Mouse (Mus musculus): Measurements from ENCODE around the gene C4b. TPM values are rescaled to one million over a fixed set of nuclear protein-coding genes. Genes with fewer than 3 reads are reported as not detected.
A peak's percentile ranks its signal among the peaks of the same experiment; 100 is the strongest.
"Not testable (repeated sequence)": the region's sequence is repeated elsewhere in the genome, so short reads cannot be mapped to it uniquely, and the experiment has no call there.

C4b gene
- polyA plus RNA-seq, 1 experiment from 2014 or later: 0.41 TPM

DNA sequence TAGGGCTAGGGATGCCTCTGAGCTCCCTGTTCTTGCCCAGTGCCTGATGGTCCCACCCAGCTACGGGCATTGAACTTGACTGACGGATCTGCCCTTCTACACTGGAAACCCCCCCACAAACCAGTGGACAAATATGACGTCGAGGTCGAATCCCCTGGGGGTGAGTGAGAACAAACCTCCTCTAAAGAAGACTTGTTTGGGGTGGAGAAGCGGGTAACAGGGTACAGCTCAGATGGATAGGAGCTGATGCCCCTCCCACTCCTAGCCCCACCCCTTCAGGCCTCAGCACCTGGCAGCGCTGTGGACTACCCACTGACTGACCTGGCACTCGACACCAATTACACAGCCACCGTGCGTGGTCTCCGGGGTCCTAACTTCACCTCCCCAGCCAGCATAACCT is 26.3 kb downstream of the C4b start:
- Histone ChIP-seq H3K9ac (ENCODE audit: low read depth, low read length) (no peak overlapping the region), H3K4me3 (replicated peaks; ENCODE audit: low read depth, low read length) (no peak overlapping the region), H3K4me1 (replicated peaks; ENCODE audit: insufficient read depth, low read length) (no peaks in the 10 kb centered on the region), H3K27ac (no peak overlapping the region), H3K36me3 (ENCODE audit: insufficient read depth, low read length) (no peaks in the 10 kb centered on the region), H3K4me2 (ENCODE audit: low read length) (no peak overlapping the region), H3K9me3 (replicated peaks; ENCODE audit: low read length) (no peaks in the 10 kb centered on the region), H3K27me3 (ENCODE audit: insufficient read depth, low read length) (no peaks in the 10 kb centered on the region)
- ATAC-seq (replicated peaks; ENCODE audit: low FRiP score, low read depth) (no peak), DNase-seq (ENCODE audit: low spot score) (no peak)
- 78% methylated on average over 11 of the region's 11 CpGs for WGBS
- no peak for TF ChIP-seq CTCF (IDR thresholded peaks at IDR 0.05; ENCODE audit: low read depth)

- WGBS: 86% methylated on average over 15 of the region's 15 CpGs
These were observed 27.4 kb downstream of the C4b start for GRCm38 (mm10) chr17:34716247-34716646.

DNA sequence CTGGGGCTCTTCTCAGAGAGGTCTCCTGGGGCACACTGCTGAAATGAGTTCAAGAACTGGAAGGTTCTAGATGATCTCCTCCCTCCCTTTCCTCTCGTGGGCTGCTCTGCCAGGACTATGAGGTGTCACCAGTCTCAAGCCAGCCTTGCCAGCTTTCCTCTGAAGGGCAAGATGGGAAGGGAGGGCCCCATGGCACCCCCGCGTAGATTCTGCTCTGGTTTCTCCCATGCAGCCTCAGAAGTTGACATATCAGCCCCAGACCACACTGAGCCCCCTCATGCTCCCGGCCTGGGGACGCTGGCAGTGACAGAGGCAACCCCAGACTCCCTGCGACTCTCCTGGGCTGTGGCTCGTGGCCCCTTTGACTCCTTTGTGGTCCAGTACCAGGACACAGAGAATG is 28.2 kb downstream of the C4b start:
- H3K36me3 ChIP-seq (ENCODE audit: insufficient read depth, low read length); H3K27me3 ChIP-seq (ENCODE audit: insufficient read depth, low read length); H3K4me3 ChIP-seq (replicated peaks; ENCODE audit: low read depth, low read length); ATAC-seq (replicated peaks; ENCODE audit: low FRiP score, low read depth); H3K9ac ChIP-seq (ENCODE audit: low read depth, low read length); DNase-seq (ENCODE audit: low spot score); H3K9me3 ChIP-seq (replicated peaks; ENCODE audit: low read length); H3K4me1 ChIP-seq (replicated peaks; ENCODE audit: insufficient read depth, low read length); H3K4me2 ChIP-seq (ENCODE audit: low read length); H3K27ac ChIP-seq: not testable (repeated sequence)
- WGBS: 88% methylated on average over 6 of the region's 7 CpGs

More at GRCm38 (mm10) chr17:34716247-34716646, 27.4 kb downstream of the C4b start:
- no peak overlapping the region for H3K27ac ChIP-seq
- no peaks in the 10 kb centered on the region for H3K9me3 ChIP-seq (replicated peaks; ENCODE audit: low read length)
- no peaks in the 10 kb centered on the region for H3K27me3 ChIP-seq (ENCODE audit: insufficient read depth, low read length)
- no peak for DNase-seq (ENCODE audit: low spot score)
- no peaks in the 10 kb centered on the region for H3K4me1 ChIP-seq (replicated peaks; ENCODE audit: insufficient read depth, low read length)
- no peak for TF ChIP-seq CTCF (IDR thresholded peaks at IDR 0.05; ENCODE audit: low read depth)
- no peak overlapping the region for H3K4me2 ChIP-seq (ENCODE audit: low read length)
- no peak overlapping the region for H3K4me3 ChIP-seq (replicated peaks; ENCODE audit: low read depth, low read length)
- H3K36me3 ChIP-seq (ENCODE audit: insufficient read depth, low read length): no peaks in the 10 kb centered on the region
- ATAC-seq (replicated peaks; ENCODE audit: low FRiP score, low read depth): no peak
- no peak overlapping the region for H3K9ac ChIP-seq (ENCODE audit: low read depth, low read length)

GRCm38 (mm10) chr17:34714908-34715445 is 28.7 kb downstream of the C4b start:
- WGBS: 80% methylated on average over 5 of the region's 5 CpGs
- H3K4me3 ChIP-seq (replicated peaks; ENCODE audit: low read depth, low read length); H3K9ac ChIP-seq (ENCODE audit: low read depth, low read length); H3K27me3 ChIP-seq (ENCODE audit: insufficient read depth, low read length); DNase-seq (ENCODE audit: low spot score); H3K27ac ChIP-seq; H3K9me3 ChIP-seq (replicated peaks; ENCODE audit: low read length); H3K36me3 ChIP-seq (ENCODE audit: insufficient read depth, low read length); H3K4me2 ChIP-seq (ENCODE audit: low read length); ATAC-seq (replicated peaks; ENCODE audit: low FRiP score, low read depth); H3K4me1 ChIP-seq (replicated peaks; ENCODE audit: insufficient read depth, low read length): not testable (repeated sequence)

DNA sequence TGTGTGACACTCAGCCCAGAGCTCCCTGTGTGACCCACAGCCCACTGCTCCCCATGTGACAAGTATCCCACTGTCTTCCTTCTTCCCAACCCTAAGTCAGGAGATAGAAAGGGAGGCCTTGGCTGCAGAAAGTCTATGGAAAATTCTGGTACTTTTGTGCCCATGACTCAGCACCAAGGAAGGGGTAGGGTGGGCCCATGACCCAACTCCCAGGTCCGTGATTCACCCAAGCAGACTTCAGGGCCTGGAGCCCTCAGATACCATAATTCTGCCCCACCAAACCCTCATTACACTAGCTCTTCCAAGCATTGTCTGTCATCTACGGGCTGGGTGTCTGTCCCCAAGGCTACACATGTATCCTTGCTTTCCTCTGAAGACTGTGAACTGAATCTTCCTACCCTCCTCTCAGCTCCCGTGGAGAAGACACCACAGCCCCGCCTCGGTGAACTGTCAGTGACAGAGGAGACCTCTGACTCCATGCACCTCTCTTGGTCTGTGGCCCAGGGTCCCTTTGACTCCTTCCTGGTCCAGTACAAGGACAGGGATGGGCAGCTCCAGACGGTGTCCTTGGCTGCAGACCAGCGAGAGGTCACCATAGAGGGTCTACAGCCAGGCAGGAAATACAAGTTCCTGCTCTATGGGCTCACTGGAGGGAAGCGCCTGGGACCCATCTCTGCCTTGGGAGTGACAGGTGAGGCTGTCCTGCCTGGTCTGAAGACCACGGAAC is 29.3 kb downstream of the C4b start:
- not testable (repeated sequence) for H3K36me3 ChIP-seq (ENCODE audit: insufficient read depth, low read length); H3K4me2 ChIP-seq (ENCODE audit: low read length); DNase-seq (ENCODE audit: low spot score); H3K4me3 ChIP-seq (replicated peaks; ENCODE audit: low read depth, low read length); H3K4me1 ChIP-seq (replicated peaks; ENCODE audit: insufficient read depth, low read length); H3K9me3 ChIP-seq (replicated peaks; ENCODE audit: low read length); H3K27ac ChIP-seq; H3K27me3 ChIP-seq (ENCODE audit: insufficient read depth, low read length); H3K9ac ChIP-seq (ENCODE audit: low read depth, low read length); ATAC-seq (replicated peaks; ENCODE audit: low FRiP score, low read depth)
- WGBS: 72% methylated on average over 9 of the region's 9 CpGs

- 42% methylated on average over 6 of the region's 6 CpGs for WGBS
- Histone ChIP-seq H3K4me1 (replicated peaks; ENCODE audit: insufficient read depth, low read length) (no peaks in the 10 kb centered on the region), H3K9ac (ENCODE audit: low read depth, low read length) (no peak overlapping the region), H3K9me3 (replicated peaks; ENCODE audit: low read length) (no peaks in the 10 kb centered on the region), H3K4me3 (replicated peaks; ENCODE audit: low read depth, low read length) (no peak overlapping the region), H3K4me2 (ENCODE audit: low read length) (no peak overlapping the region), H3K27ac (no peak overlapping the region), H3K27me3 (ENCODE audit: insufficient read depth, low read length) (no peaks in the 10 kb centered on the region), H3K36me3 (ENCODE audit: insufficient read depth, low read length) (no peaks in the 10 kb centered on the region)
- ATAC-seq (replicated peaks; ENCODE audit: low FRiP score, low read depth) (peak; percentile 31; the same call in 1 of the 2 replicates), DNase-seq (ENCODE audit: low spot score) (peak; percentile 73)
- peak; percentile 71 for TF ChIP-seq CTCF (IDR thresholded peaks at IDR 0.05; ENCODE audit: low read depth)
These were observed 30.7 kb downstream of the C4b start for GRCm38 (mm10) chr17:34712951-34713350.

DNA sequence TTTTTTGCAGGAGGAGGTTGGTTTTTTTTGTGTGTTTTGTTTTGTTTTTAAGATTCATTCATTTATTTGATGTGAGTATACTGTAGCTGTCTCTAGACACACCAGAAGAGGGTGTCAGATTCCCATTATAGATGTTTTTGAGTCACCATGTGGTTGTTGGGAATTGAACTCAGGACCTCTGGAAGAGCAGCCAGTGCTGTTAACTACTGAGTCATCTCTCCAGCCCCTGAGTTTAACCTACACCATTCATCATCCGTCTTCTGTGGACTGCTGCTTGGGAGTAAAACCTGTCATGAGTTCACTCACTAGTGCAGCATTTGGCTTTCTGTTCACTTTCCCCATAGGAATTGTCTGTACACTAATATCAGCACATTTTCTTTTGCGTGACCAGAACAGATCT is 37.2 kb downstream of the C4b start:
- not testable (repeated sequence) for H3K27ac ChIP-seq; H3K27me3 ChIP-seq (ENCODE audit: insufficient read depth, low read length); H3K36me3 ChIP-seq (ENCODE audit: insufficient read depth, low read length); H3K9me3 ChIP-seq (replicated peaks; ENCODE audit: low read length); H3K9ac ChIP-seq (ENCODE audit: low read depth, low read length); H3K4me1 ChIP-seq (replicated peaks; ENCODE audit: insufficient read depth, low read length); ATAC-seq (replicated peaks; ENCODE audit: low FRiP score, low read depth); H3K4me2 ChIP-seq (ENCODE audit: low read length); H3K4me3 ChIP-seq (replicated peaks; ENCODE audit: low read depth, low read length); DNase-seq (ENCODE audit: low spot score)
- 76% methylated on average over 2 of the region's 2 CpGs for WGBS
